8 mouse cellular contexts compared by ENCODE assay signal in genomic region chr15:28026167-28026481, GRCm38 (mm10). TPM values are rescaled to one million over a fixed set of nuclear protein-coding genes. Genes with fewer than 3 reads are reported as not detected.
DNase-seq lines count a peak whose midpoint lies in the region; ATAC-seq and TF ChIP-seq lines count a peak whose summit lies in the region.

No protein-coding gene starts in this region.

- peak overlapping the region; percentile 85 for H3K27ac ChIP-seq in cerebellum, adult 2 months (ENCODE audit: insufficient read depth, low read length)
- peak overlapping the region; percentile 48; the same call in 1 of the 2 replicates for H3K27ac ChIP-seq in limb, embryonic 13.5 days
- H3K27ac ChIP-seq in stomach, embryonic 14.5 days (ENCODE audit: low read length): peak overlapping the region; percentile 44

- no peak for DNase-seq in cerebellum, adult 2 months
- no peak for DNase-seq in cerebellum, adult 18-20 months
- no peak for DNase-seq in cerebellum, adult 9-11 months
- no peak for DNase-seq in T-cell, adult 2 months (ENCODE audit: low spot score)

- peak overlapping the region; percentile 93 for H3K4me3 ChIP-seq in cerebellum, adult 2 months (replicated peaks; ENCODE audit: insufficient read depth, low read depth, low read length)
- peak overlapping the region; percentile 92 for H3K4me3 ChIP-seq in megakaryocyte, embryonic 14.5 days (replicated peaks)
- peak overlapping the region; percentile 80 for H3K4me3 ChIP-seq in limb, embryonic 13.5 days
- peak overlapping the region; percentile 95 for H3K4me3 ChIP-seq in stomach, embryonic 14.5 days (ENCODE audit: low read depth, low read length)

- H3K4me1 ChIP-seq in cerebellum, adult 2 months (ENCODE audit: control insufficient read depth, insufficient read depth, low read length): peaks cover 12% of the 10 kb centered on the region; the same call in 1 of the 2 replicates
- peaks cover 24% of the 10 kb centered on the region for H3K4me1 ChIP-seq in megakaryocyte, embryonic 14.5 days
- H3K4me1 ChIP-seq in limb, embryonic 13.5 days: peaks cover 37% of the 10 kb centered on the region
- H3K4me1 ChIP-seq in stomach, embryonic 14.5 days (ENCODE audit: control insufficient read depth, insufficient read depth, low read length): peaks cover 20% of the 10 kb centered on the region; the same call in 1 of the 2 replicates

- peak; percentile 71 for TF ChIP-seq CTCF in cerebellum, adult 2 months (IDR thresholded peaks at IDR 0.05; ENCODE audit: borderline replicate concordance, insufficient read depth, low read depth, low read length)

- H3K9me3 ChIP-seq in megakaryocyte, embryonic 14.5 days: no peaks in the 10 kb centered on the region
- H3K9me3 ChIP-seq in limb, embryonic 13.5 days: no peaks in the 10 kb centered on the region
- no peaks in the 10 kb centered on the region for H3K9me3 ChIP-seq in stomach, embryonic 14.5 days (ENCODE audit: control insufficient read depth, low read depth, low read length)

- 0% methylated on average over 18 of the region's 18 CpGs for WGBS in cerebellum, adult 2 months
- under 1% methylated on average over 18 of the region's 18 CpGs for WGBS in limb, embryonic 13.5 days
- 1% methylated on average over 18 of the region's 18 CpGs for WGBS in stomach, embryonic 14.5 days

- H3K9ac ChIP-seq in limb, embryonic 13.5 days: peak overlapping the region; percentile 62
- H3K9ac ChIP-seq in stomach, embryonic 14.5 days (replicated peaks; ENCODE audit: low read depth, low read length): peak overlapping the region; percentile 15; the same call in 1 of the 2 replicates

- no peak for ATAC-seq in megakaryocyte, adult 5-6 weeks (ENCODE audit: poor library complexity, severe bottlenecking)
- no peak for ATAC-seq in limb, embryonic 13.5 days (ENCODE audit: low FRiP score, low read depth)
- ATAC-seq in stomach, embryonic 14.5 days (ENCODE audit: insufficient number of reproducible peaks, insufficient read depth, low FRiP score, low read depth): no peak

- H3K27me3 ChIP-seq in cerebellum, adult 2 months (ENCODE audit: control insufficient read depth, insufficient read depth, low read length): no peaks in the 10 kb centered on the region
- H3K27me3 ChIP-seq in megakaryocyte, embryonic 14.5 days (replicated peaks): peaks cover 78% of the 10 kb centered on the region
- H3K27me3 ChIP-seq in limb, embryonic 13.5 days: 0 out of 2 replicates have a peak, but pooled peaks cover 2% of the 10 kb centered on the region
- no peaks in the 10 kb centered on the region for H3K27me3 ChIP-seq in stomach, embryonic 14.5 days (ENCODE audit: control insufficient read depth, insufficient read depth, low read length)

- peak overlapping the region; percentile 96 for H3K4me2 ChIP-seq in limb, embryonic 13.5 days (replicated peaks)
- H3K4me2 ChIP-seq in stomach, embryonic 14.5 days (replicated peaks; ENCODE audit: low read depth, low read length): peak overlapping the region; percentile 56

- no peak; the same call in 1 of the 2 replicates for TF ChIP-seq POLR2A in cerebellum, adult 2 months (IDR thresholded peaks at IDR 0.05; ENCODE audit: borderline replicate concordance, insufficient read depth, low read length)

- no peaks in the 10 kb centered on the region for H3K36me3 ChIP-seq in megakaryocyte, embryonic 14.5 days (replicated peaks; ENCODE audit: low read length)
- no peaks in the 10 kb centered on the region for H3K36me3 ChIP-seq in limb, embryonic 13.5 days
- H3K36me3 ChIP-seq in stomach, embryonic 14.5 days (ENCODE audit: control insufficient read depth, insufficient read depth, low read length): no peaks in the 10 kb centered on the region

RNA-seq across cellular contexts. Expression of gene Trio, which starts 0.5 kb away (rescaled TPM):
- 187 and 207 TPM in 2 replicates for polyA plus RNA-seq in cerebellum, adult 2 months (2012; rRNA removed)
- 5.8 and 8.2 TPM in 2 replicates for polyA plus RNA-seq in megakaryocyte, embryonic 14.5 days (2012; ENCODE audit: insufficient read depth, low replicate concordance)
- 46.1 and 50.8 TPM in 2 replicates for total RNA-seq in megakaryocyte, adult 5-6 weeks (2015)
- total RNA-seq in megakaryocyte, adult 5-6 weeks (2017): 33.9 and 37.3 TPM in 2 replicates
- 61.6 and 64.8 TPM in 2 replicates for polyA plus RNA-seq in limb, embryonic 13.5 days (2015; fragmentation: Nextera tagmentation; extraction: Ambion mirVana)
- 45.0 and 54.2 TPM in 2 replicates for polyA plus RNA-seq in stomach, embryonic 14.5 days (2014; fragmentation: Nextera tagmentation; extraction: Ambion mirVana)
